Comparison of ENCODE assay signal across 29 mouse cellular contexts in genomic region chr5:140104891-140105290, GRCm38 (mm10).
"Had no signal": no experiment of that assay in that cellular context is flagged by ENCODE, and none has a peak within 500 bp of the region (broad histone marks: within the 10 kb centered on the region; RNA-seq: fewer than 3 reads in every experiment).

No protein-coding gene starts in this region.

- H3K4me2 ChIP-seq: embryonic facial prominence, embryonic 12.5 days; embryonic facial prominence, embryonic 13.5 days; embryonic facial prominence, embryonic 15.5 days; forebrain, embryonic 12.5 days; forebrain, embryonic 13.5 days; forebrain, embryonic 15.5 days had no signal

- DNase-seq: cerebellum, adult 2 months; cerebellum, adult 8-10 months; cerebellum, adult 9-10 months; cerebellum, adult 9-11 months; cerebellum, postnatal 10 days; cerebellum, postnatal 14 days; cerebellum, postnatal 25 days; cerebellum, postnatal 36 days; embryo, embryonic 11 days; forebrain, postnatal 0 days; gastrocnemius, adult 2 months; gastrocnemius, postnatal 10 days; gastrocnemius, postnatal 14 days; gastrocnemius, postnatal 25 days; gastrocnemius, postnatal 36 days; heart, adult 11 months; heart, adult 18-20 months; heart, adult 2 months had no signal

- H3K9me3 ChIP-seq: embryonic facial prominence, embryonic 10.5 days; embryonic facial prominence, embryonic 12.5 days; embryonic facial prominence, embryonic 13.5 days; embryonic facial prominence, embryonic 15.5 days; forebrain, embryonic 10.5 days; forebrain, embryonic 12.5 days; forebrain, embryonic 13.5 days; forebrain, embryonic 15.5 days had no signal

- H3K36me3 ChIP-seq: embryonic facial prominence, embryonic 15.5 days; forebrain, embryonic 15.5 days had no signal

- ATAC-seq: forebrain, embryonic 13.5 days; forebrain, embryonic 14.5 days; forebrain, embryonic 15.5 days; forebrain, embryonic 16.5 days; forebrain, postnatal 0 days had no signal

- H3K27ac ChIP-seq: embryonic facial prominence, embryonic 10.5 days; embryonic facial prominence, embryonic 12.5 days; embryonic facial prominence, embryonic 13.5 days; embryonic facial prominence, embryonic 15.5 days; forebrain, embryonic 10.5 days; forebrain, embryonic 12.5 days; forebrain, embryonic 13.5 days; forebrain, embryonic 15.5 days; gastrocnemius, adult 2 months; heart, adult 2 months had no signal

- H3K4me3 ChIP-seq: embryonic facial prominence, embryonic 10.5 days; embryonic facial prominence, embryonic 12.5 days; embryonic facial prominence, embryonic 13.5 days; embryonic facial prominence, embryonic 15.5 days; erythroblast, embryonic 14.5 days; forebrain, embryonic 10.5 days; forebrain, embryonic 12.5 days; forebrain, embryonic 13.5 days; forebrain, embryonic 15.5 days; gastrocnemius, adult 2 months; heart, adult 2 months had no signal

- H3K9ac ChIP-seq: embryonic facial prominence, embryonic 12.5 days; embryonic facial prominence, embryonic 13.5 days; embryonic facial prominence, embryonic 15.5 days; forebrain, embryonic 12.5 days; forebrain, embryonic 13.5 days; forebrain, embryonic 15.5 days; forebrain, postnatal 0 days had no signal

- H3K27me3 ChIP-seq: embryonic facial prominence, embryonic 12.5 days; embryonic facial prominence, embryonic 13.5 days; embryonic facial prominence, embryonic 15.5 days; forebrain, embryonic 12.5 days; forebrain, embryonic 13.5 days; forebrain, embryonic 15.5 days had no signal
